Mouse (Mus musculus) frontal cortex, adult (tissue): ENCODE measurements around the gene Snx11.
A peak's percentile ranks its signal among the peaks of the same experiment; 100 is the strongest.

Experiments used
- ATAC-seq: cut with Nextera tagmentation; 2 replicates; pipeline ENCODE4 v1.9.2; 2017; ENCODE audit warnings: mild to moderate bottlenecking, moderate library complexity, mixed read lengths; ENCODE audit not compliant: low TSS enrichment

Snx11 gene

DNA sequence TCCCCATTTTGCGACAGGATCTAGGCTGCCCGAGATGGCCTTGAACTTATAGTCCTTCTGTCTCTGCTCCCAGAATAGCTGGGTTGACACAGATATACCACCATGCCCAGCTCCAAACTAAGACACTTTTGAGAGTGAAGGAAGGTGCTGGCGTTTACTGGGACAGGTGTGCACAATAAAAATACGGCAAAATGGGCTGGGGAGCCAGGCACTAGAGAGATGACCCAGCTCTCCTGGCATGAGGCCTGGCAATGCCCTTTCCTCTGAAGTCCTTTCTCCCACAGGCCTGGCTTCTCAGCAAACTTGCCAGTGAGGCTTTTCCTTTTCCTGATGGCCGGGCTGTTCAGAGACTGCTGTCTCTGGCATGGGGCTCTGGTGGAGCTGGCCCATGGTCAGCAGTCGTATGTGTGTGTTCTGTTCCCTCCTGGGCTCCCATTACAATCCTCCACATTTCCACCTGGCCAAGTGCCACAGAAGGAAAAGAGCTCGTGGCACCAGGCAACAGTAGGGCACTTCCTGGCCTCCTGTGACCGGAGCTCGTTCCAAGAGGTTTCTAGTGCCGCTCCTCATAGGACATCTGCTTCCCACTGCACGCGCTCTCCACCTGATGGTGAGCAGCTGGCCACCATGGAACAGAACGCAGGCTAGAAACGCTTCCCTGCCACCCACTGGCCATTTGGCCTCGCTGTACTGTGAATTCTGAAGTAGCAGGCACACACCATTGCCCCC, 14.5 kb downstream of the Snx11 start:
- no peak for ATAC-seq

- ATAC-seq, result peak; percentile 39
Measured at GRCm38 (mm10) chr11:96761984-96762383, 15.4 kb downstream of the Snx11 start.

- ATAC-seq, result 0 out of 2 replicates have a peak, but pooled peaks have one; percentile 44
Measured at GRCm38 (mm10) chr11:96760042-96760441, 17.3 kb downstream of the Snx11 start.

- peak; percentile 50; the same call in 1 of the 2 replicates for ATAC-seq
Measured at GRCm38 (mm10) chr11:96758402-96758801, 19.0 kb downstream of the Snx11 start.

DNA sequence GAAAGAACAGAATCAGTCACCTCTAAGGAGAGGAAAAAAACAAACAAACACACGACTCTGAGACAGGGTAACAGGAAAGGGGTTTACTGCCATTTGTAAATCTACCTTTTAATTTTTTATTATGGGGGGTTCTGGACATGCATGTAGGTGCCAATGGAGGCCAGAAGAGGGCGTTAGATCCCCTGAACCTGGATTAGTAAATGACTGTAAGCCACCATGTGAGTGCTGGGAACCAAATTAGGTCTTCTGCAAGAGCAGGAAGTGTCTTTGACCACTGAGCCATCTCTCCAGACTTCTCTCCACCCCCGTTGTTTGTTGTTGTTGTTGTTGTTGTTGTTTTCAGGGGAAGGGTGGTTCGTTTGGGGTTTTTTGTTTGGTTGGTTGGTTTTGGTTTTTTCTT, 19.9 kb downstream of the Snx11 start:
- no peak for ATAC-seq

- no peak for ATAC-seq
Measured at GRCm38 (mm10) chr11:96755298-96755697, 22.1 kb downstream of the Snx11 start.

DNA sequence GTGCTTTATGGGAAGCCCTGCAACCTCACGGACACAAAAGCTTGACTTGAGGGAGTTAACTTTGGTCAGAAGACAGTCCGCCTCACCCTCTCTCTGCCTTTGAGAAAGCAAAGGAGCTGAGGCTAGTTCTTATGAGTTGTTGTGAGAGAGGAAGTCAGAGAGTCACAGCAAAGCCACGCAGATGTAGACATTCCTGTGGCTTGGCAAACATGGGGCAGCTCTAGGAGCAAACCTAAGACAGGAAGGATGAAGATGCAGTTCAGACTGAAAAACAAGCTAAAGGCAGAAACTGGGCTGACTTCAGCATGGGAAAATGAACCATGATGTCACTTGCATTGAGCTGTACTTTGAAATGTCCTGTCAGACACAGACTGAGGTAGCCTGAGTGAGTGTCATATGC, 29.8 kb downstream of the Snx11 start:
- ATAC-seq, result no peak

- ATAC-seq, result no peak
Measured at GRCm38 (mm10) chr11:96746648-96747047, 30.7 kb downstream of the Snx11 start.

DNA sequence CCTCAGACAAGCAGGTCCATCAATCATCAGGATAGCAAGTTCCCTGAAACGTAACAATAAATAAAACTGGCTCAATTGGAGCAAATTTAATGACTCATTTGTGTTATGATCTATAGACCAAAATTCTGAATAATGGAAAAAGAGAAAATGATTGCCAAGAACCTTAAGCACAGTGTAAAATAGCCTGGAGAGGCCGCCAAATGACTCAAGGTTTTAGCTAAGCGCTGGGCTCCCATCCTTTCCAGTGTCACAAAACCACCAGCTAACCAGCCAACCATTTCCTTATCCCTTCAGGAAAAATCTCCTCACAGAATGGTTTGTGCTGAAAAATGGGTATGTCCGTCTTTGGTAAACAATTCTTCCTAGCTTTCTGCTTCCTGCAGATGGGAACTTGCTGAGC, 33.5 kb downstream of the Snx11 start:
- no peak for ATAC-seq

DNA sequence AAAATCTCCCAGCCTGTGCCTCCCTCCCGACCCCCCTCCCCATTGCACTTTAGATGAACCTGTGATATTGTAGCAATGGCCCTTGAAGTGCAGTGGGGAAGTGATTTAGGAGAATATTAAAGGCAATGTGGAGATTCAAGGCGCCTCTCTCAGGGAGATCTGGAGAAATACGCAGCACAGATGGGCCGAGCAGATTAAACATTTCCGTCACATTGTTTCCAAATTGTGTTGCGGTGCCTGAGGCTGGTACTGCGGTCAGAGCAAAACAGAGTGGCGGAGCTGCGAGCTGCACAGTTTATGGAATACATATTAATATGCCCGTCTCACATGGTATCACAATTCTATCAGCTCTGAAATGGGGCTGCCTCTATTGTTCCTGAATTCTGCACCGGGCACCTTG, 34.4 kb downstream of the Snx11 start:
- no peak for ATAC-seq

- peak; percentile 52; the same call in 1 of the 2 replicates for ATAC-seq
Measured at GRCm38 (mm10) chr11:96741995-96742394, 35.4 kb downstream of the Snx11 start.

DNA sequence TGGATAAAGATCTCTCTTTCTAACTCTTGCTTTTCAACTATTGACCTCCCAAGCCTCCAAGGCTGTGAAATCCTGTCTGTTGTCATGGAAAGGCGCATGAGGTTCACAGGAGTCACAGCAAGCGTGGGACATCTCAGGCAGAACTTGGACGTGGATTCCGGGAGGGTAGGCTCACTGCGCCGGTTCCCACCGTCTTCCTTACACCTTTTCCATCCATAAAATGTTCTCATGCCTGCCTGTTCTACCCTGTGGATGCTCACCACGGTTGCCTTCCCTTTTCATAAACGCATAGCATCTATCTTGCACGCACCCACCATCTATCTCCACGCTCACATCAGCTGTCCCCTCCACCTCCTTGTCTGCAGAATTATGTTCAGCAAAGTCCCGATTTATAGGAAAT, 36.6 kb downstream of the Snx11 start:
- ATAC-seq, result no peak

- ATAC-seq, result no peak
Measured at GRCm38 (mm10) chr11:96737673-96738471, 39.5 kb downstream of the Snx11 start.

DNA sequence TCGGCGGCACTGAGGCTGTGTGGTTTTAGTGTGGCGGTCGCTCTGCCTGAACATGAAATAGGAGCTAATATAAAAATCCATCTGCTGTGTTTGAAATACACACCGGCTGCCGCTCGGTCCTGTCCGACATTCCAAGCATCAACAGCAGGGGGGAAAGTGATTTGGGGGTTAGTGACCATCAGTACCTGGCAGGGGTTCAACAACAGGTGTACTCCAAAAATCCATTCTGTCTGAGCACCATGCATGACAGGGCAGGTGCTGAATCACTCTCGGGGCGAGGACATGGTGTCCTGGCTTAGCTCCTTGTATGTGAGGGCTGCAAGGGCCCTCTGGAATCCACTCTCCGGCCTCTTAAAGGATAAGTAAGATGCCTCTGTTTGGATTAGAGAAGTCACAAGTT, 41.0 kb downstream of the Snx11 start:
- ATAC-seq, result no peak

- peak; percentile 88 for ATAC-seq
Measured at GRCm38 (mm10) chr11:96735908-96736307, 41.5 kb downstream of the Snx11 start.

- no peak for ATAC-seq
Measured at GRCm38 (mm10) chr11:96732657-96733056, 44.7 kb downstream of the Snx11 start.

GRCm38 (mm10) chr11:96730327-96730726, 47.0 kb downstream of the Snx11 start:
- ATAC-seq, result no peak

DNA sequence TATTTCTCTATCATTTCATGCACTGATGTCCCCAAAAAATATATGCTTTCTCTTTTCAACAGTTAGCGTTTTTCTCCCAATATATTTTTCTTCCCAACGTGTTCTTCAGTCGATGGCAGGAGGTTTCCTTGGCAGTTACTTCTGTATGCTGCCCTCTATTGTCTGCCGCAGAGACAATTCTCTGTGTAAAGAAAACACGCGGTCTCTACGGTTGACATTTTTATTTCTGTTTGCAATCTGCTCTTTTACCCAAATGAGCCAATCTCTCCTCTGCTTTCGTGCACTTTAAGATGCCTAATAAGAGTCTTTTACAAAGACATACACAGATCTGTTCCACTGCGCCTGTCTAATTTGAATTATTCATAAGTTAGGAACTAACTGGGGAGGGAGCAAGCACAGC, 47.9 kb downstream of the Snx11 start:
- 0 out of 2 replicates have a peak, but pooled peaks have one; percentile 57 for ATAC-seq

- no peak for ATAC-seq
Measured at GRCm38 (mm10) chr11:96728577-96728976, 48.8 kb downstream of the Snx11 start.

GRCm38 (mm10) chr11:96725833-96726232, 51.5 kb downstream of the Snx11 start:
- ATAC-seq, result no peak

GRCm38 (mm10) chr11:96718609-96719008, 58.8 kb downstream of the Snx11 start:
- no peak for ATAC-seq
